Mouse (Mus musculus) embryonic facial prominence, embryonic 14.5 days (tissue): ENCODE data around the gene Il22. TPM values are rescaled to one million over a fixed set of nuclear protein-coding genes. Genes with fewer than 3 reads are reported as not detected.

ENCODE experiments used
- polyA plus RNA-seq: library from polyadenylated mRNA; unstranded; fragments of >200 nt; fragmentation: Nextera tagmentation; extraction: Ambion mirVana; gene quantifications from 2 replicates; pipeline ENCODE4 v1.2.1, GENCODE M21; 2014

Il22 gene
- polyA plus RNA-seq, 1 experiment from 2014 or later, result not detected

Other genes with a start within 250 kb of the Il22 start
- 27.2 and 31.7 TPM in 2 replicates for gene Mdm1, start 63.1 kb upstream of the Il22 start, polyA plus RNA-seq
- not detected in 2 replicates for gene Gm32717, start 35.8 kb downstream of the Il22 start, polyA plus RNA-seq
- gene Gm32802, start 53.7 kb downstream of the Il22 start, polyA plus RNA-seq, result not detected in 2 replicates
- not detected in 2 replicates for gene Iltifb, start 90.1 kb downstream of the Il22 start, polyA plus RNA-seq
- 0.09 TPM in 1 of 2 replicates, not detected in the other for gene Gm9040, start 122.0 kb downstream of the Il22 start, polyA plus RNA-seq
- 0.09 TPM in 1 of 2 replicates, not detected in the other for gene Gm9044, start 127.5 kb downstream of the Il22 start, polyA plus RNA-seq
- 0.10 TPM in 1 of 2 replicates, not detected in the other for gene Gm9045, start 132.9 kb downstream of the Il22 start, polyA plus RNA-seq
- not detected in 2 replicates for gene Gm9046, start 138.3 kb downstream of the Il22 start, polyA plus RNA-seq
- gene Gm9048, start 143.7 kb downstream of the Il22 start, polyA plus RNA-seq, result not detected in 2 replicates
- 0.10 TPM in 1 of 2 replicates, not detected in the other for gene Gm9049, start 149.2 kb downstream of the Il22 start, polyA plus RNA-seq
- not detected in 2 replicates for gene Ifng, start 236.1 kb downstream of the Il22 start, polyA plus RNA-seq